Mouse (Mus musculus) brain, embryonic 14.5 days (tissue): Measurements from ENCODE around the gene Sgsh.

Experiments
- CTCF ChIP-seq: fragments of 200-500 bp; IDR thresholded peaks from 2 replicates; pipeline ENCODE4 v1.5.1; 2012; ENCODE audit warnings: inconsistent platforms, mild to moderate bottlenecking, moderate library complexity, borderline replicate concordance; ENCODE audit not compliant: insufficient read depth, insufficient read length; ENCODE audit errors: extremely low read depth
- POLR2A ChIP-seq: fragments of 200-500 bp; IDR thresholded peaks from 2 replicates; pipeline ENCODE4 v1.6.1; 2012; ENCODE audit warnings: mild to moderate bottlenecking, inconsistent platforms, borderline replicate concordance; ENCODE audit not compliant: poor library complexity, insufficient read depth, insufficient read length, severe bottlenecking; ENCODE audit errors: extremely low read depth

DNA sequence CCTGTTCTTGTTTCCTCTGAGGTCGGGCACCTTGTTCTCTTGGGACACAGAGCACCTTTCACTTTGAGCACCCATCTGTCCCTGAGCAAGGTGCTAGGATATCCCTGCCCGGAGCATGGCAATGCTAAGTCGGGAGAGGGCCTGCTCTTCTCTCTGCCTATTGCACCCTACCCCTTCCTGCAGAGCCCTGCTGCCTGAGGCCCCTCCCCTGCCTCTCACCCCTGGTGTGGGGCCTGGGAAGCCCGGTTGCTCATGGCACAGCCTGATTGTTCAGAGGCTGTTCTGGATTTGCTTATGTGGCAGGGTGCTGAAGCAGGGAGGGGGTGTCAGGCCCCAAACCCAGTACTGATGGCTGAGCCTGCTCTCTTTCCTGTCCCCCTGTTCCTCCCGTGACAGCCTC is 16.2 kb downstream of the Sgsh start:
- TF ChIP-seq CTCF (no peak), POLR2A (no peak)
